Mouse (Mus musculus): Measurements from ENCODE around the gene Hmgn1.
"Not testable (repeated sequence)": the region's sequence is repeated elsewhere in the genome, so short reads cannot be mapped to it uniquely, and the experiment has no call there.

Hmgn1 gene

DNA sequence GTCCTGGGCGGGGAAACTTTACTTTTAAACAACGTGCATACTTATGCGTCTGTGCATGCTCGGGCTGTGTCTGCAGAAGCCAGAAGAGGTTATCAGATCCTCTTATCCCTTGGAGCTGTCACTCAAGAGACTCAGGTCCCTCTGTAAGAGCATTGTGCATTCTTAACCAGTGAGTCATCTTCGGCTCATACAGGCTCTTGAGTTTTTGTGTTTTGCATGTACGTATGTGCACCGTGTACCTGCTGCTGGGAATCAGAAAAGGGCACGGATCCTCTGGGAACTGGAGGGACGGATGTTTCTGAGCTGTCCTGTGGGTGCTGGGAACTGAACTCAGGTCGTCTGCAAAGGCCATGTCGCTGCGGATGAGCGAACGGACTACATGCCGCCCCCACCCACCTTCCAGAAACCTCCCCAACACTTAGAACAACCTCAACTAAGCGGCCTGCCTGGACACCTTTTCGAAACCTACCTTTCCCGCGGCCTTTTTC, 801 bp downstream of the Hmgn1 start:
- no peak for DNase-seq (ENCODE audit: low read depth, low spot score)

DNA sequence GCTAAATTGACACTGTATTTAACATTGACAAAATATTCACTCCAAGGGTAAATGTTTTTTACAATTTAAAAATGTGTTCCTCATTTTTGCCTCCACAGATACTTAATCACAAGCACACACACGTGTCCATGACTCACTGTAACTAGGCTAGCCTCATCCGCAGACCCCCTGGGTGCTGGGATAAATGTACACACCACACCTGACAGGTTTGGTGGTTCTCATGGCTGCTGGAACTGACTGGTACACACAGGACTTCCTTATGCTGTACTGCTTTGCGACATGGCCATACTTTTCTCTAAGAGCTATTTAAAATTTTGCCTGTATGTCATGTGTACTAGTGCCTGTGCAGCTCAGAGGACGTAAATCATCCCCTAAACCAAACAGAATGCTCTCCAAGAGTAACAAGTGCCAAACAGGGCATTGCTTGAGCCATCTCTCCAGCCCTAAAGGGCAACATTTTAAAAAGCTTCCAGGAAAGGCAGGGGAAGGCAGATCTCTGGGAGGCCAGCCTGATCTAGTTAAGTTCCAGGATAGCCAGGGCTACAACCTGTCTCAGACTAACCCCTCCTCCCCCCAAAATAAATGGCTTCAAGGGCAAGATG, 7.4 kb downstream of the Hmgn1 start:
- DNase-seq (ENCODE audit: low read depth, low spot score), result no peak

DNA sequence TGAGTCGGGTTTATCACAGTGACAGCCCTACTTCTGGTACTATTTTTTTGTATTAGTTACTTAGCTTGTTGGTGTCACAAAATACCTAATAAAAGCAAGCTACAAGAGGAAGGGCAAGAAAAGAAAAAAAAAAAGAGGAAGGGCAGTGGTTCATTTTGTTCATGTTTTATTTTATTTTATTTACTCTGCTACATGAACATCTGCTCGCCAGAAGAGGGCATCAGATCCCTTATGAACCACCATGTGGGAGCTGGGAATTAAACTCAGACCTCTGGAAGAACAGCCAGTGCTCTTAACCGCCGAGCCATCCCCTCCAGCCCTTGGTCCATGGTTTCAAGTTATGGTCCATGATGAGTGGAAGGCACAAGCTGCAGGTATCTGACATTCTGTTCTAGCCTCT, 12.8 kb downstream of the Hmgn1 start:
- DNase-seq (ENCODE audit: low read depth, low spot score), result no peak

DNA sequence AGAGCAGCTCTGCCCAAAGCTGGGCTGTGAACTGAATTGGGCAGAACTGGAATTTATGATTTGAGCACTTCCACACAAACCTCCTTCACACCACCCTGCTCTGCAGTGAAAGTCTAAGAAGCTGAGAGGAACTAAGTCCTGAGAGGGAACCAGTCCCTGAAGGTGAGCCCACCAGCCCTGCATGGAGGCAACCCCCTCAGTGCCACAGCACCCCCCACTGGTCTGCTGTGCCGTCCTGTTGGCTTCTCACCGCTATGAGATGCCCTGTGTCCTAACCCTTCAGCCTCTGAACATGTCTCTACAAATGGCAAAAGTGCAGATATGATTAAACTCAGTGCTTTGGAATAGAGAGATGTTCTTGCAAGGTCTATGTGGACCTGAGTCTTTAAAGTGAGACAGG, 14.8 kb downstream of the Hmgn1 start:
- no peak for DNase-seq (ENCODE audit: low read depth, low spot score)

DNA sequence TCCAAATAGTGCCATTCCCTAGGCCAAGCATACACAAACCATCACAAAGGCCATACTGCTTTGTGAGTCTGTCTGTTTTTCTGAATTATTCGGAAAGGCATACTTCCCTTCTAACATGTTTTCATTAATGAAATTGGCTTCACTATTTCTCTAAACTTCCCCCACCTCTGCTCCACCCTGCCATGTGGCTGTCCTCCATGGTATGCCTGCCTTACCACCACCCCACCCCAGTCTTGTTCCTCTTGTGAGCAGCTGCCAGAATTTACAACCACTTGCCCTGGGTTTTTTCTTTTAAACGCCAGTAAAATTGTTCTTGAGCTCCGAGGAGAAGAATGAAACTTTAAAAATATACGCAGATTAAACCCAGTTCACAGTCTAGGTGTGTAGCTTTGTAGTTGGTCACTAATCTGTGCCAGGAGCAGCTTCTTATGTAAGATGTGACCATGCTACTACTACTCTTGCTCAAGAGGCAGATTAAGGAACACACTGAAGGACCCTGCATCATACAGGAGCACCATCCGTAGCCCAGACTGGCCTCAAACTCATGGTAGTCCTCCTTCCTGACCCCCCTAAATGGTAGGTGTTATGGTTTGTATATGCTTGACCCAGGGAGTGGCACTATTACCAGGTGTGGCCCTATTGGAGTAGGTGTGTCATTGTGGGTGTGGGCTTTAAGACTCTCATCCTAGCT, 16.7 kb downstream of the Hmgn1 start:
- no peak for DNase-seq (ENCODE audit: low read depth, low spot score)

DNA sequence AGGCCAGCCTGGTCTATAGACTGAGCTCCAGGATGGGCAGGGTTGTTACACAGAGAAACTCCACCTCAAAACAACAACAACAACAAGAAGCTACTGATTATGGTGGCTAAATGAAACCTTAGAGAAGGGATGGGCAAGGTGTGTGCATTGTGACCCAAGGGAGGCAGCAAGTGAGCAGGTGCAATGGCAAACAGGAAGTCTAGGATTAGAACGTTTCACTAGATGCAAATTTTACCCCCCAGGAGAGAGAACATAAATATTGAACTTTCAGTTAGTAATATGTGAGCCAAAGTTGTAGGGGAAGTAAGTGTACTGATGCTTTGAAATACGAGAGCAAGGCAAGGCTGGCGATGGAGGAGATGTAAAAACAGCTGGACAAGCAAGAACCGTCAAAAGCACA, 17.9 kb downstream of the Hmgn1 start:
- no peak for DNase-seq (ENCODE audit: low read depth, low spot score)

DNA sequence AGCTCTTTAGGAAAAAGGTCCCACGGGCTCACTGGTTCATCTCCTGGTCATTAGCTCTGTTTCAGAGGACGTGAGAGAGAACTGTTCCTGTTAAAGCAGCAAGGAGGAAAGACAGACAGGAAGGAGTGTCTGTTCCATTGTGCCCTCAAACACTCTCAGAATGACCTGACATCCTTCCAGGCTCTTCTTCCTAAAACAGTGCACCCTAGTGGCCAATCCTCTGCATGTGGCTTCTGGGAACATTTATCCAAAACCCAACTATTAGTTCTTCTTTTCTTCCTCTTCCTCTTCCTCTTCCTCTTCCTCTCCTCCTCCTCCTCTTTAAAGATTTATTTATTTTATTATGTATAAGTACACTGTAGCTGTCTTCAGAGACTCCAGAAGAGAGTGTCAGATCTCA, 24.5 kb downstream of the Hmgn1 start:
- no peak for DNase-seq (ENCODE audit: low read depth, low spot score)

DNA sequence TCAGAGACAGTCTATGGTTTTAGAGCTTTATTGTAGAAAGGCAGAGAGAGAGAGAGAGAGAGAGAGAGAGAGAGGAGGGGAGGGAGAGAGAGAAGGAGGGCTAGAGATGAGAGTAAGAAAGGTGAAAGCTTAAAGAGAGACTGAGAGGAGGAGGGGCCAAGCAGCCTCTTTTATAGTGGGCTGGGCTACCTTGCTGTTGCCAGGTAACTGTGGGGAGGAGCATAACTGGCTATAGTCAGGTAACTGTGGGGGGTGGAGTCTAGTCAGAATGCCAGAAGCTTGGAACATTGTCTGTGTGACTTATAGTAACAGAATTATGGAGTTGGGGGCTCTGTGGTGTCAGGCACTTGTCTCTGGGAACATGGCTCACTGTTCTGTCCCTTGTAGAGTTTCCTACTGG, 29.7 kb downstream of the Hmgn1 start:
- not testable (repeated sequence) for DNase-seq (ENCODE audit: low read depth, low spot score)

DNA sequence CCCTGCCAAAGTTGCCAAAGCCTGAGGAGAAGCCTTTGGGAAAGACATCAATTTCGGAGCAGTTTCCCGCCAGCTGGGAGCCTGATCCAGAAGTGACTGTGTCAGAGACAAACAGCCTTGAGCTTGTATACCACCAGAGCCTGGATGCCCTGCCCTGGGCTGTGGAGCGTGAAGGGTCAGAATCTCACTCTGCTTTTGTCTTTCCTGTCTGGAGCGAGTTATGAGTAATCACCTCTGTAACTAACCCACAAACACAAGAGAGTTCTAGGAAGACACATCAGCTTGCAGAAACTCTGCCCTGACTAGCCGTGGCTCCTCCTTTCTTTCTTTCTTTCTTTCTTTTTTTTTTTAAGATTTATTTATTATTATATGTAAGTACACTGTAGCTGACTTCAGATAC, 31.6 kb downstream of the Hmgn1 start:
- no peak for DNase-seq (ENCODE audit: low read depth, low spot score)

DNA sequence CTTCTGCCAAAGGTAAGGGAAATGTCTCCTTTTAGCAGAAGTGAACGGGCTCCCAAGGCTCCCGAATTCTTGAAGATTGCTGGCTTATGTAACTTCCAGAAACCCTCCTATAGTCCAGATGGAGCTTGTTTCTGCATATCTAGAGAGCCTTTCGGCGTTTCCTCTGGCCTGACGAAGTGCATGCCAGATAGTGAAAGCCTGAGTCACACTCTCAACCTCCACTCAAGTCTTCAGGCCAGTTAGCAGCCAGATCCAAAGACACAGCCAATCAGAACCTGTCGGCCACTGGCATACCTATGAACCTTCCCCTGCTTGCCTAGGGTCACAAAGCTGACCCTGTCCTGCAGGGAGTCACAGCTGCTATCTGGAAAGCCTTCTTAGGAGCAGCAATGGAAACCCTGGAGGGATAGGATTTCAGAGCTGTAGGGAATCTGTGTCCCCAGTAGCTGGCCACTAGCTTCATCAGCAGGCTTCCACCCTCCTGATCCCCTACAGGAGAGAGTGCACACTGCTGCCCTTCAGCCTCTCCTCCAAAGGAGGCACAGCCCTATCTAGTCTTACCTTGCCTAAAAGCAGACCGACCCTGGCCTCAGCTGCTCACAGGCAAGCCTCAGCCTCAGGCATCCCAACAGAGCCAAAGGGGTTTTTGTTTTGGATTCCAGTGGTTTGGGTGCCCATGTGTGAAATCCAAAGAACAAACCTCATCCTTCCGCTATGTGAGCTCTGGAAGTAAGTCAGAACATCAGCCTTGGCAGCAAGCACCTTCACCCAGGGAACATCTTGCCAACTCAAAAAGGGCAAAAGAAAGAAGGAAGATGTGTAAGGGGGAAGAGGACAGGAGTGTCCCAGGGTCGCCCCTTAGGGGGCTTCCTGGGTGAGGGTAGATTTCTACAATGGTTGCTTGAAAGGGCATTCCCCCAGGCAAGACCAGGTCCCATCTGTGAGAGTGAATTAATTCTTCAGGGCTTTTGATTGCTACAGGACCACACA, 35.7 kb downstream of the Hmgn1 start:
- peak; percentile 40 for DNase-seq (ENCODE audit: low read depth, low spot score)

DNA sequence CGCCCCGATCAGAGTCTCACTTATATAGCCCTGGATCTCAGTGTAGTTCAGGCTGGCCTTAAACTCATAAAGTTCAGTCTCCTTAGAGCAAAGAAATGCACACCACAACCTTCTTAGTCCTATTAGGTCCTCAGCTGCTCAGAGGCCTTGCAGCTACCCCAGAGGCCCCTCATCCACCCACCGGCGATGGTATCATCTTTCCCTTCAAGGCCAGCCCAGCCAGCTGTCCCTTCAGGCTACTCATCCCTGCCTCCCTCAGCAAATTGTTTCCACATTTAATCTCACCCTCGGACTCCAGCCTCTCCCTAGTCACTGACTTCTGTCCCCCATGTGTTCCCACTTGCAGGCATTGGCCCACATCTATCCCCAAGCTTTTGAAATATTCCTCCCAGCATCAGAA, 39.4 kb downstream of the Hmgn1 start:
- no peak for DNase-seq (ENCODE audit: low read depth, low spot score)

DNA sequence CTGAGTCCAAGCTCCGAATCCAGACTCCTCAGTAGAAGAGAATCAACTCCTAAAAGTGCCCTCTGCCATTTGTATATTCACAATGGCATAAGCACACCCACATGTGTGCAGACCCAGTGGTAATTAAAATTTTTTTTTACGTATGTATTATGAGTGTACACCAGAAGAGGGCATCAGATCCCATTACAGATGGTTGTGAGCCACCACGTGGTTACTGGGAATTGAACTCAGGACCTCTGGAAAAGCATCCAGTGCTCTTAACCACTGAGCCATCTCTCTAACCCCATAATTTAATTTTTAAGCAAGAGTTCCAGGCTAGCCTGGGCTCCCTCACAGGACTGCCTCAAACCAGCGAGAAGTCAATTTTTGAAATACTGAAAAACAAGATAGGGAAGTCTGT, 40.1 kb downstream of the Hmgn1 start:
- no peak for DNase-seq (ENCODE audit: low read depth, low spot score)

DNA sequence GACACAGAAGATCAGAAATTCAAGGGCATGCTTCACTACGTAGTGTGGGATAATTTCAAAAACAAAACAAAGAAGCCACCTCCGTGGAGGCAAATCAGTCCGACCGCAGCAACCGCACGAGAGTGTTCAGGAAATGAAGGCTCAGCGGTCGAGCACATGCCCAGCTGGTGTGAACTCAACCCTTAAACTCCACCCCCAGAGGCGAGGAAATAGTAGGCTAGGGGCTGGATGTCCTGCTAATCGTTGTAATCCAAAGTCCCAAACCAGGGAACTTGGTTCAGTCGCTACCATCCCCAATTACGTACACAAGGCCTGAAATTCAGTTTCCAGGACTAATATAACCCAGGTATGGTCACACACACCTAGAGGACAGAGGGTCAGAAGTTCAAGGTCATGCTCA, 40.5 kb downstream of the Hmgn1 start:
- no peak for DNase-seq (ENCODE audit: low read depth, low spot score)

DNA sequence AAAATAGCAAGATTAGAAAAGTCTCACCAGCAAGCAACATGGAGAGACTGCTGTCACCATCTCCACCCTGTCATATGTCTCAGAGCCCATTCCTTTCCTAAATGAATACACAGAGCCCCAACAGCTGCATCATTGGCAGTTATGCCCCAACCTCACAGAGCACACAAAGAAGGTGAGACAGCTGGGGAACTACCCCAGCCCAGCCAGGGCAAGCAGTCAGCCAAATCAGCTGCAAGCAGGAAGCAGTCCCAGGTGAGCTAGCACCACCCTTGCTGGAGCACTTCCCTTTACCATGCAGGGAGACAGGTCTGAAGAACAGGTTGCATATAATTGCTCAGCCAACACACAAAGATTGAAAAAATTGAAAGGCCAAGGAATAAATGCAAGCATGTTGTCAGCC, 41.9 kb downstream of the Hmgn1 start:
- no peak for DNase-seq (ENCODE audit: low read depth, low spot score)

DNA sequence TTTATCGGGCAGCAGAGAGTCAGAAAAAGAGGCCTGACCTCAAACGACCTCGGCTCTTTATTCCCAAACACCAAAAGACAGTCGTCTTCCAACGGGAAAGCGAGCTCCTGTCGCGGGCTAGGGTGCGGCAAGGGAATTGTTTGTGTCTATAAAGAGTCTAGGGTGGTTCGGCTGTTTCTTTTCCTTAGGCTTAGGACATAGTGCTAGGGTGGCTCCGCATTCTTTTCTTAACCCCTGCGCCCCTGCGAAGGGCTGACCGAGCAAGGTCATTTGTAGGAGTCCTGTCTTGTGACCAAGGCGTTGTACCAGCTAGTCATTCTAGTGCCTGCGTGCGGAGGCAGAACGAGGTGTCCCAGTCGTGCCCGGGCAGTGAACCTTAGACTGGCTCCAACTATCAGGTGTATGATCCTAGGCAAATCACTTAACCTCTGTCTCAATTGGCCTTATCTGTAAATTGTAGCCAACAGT, 44.3 kb downstream of the Hmgn1 start:
- DNase-seq (ENCODE audit: low read depth, low spot score), result no peak

DNA sequence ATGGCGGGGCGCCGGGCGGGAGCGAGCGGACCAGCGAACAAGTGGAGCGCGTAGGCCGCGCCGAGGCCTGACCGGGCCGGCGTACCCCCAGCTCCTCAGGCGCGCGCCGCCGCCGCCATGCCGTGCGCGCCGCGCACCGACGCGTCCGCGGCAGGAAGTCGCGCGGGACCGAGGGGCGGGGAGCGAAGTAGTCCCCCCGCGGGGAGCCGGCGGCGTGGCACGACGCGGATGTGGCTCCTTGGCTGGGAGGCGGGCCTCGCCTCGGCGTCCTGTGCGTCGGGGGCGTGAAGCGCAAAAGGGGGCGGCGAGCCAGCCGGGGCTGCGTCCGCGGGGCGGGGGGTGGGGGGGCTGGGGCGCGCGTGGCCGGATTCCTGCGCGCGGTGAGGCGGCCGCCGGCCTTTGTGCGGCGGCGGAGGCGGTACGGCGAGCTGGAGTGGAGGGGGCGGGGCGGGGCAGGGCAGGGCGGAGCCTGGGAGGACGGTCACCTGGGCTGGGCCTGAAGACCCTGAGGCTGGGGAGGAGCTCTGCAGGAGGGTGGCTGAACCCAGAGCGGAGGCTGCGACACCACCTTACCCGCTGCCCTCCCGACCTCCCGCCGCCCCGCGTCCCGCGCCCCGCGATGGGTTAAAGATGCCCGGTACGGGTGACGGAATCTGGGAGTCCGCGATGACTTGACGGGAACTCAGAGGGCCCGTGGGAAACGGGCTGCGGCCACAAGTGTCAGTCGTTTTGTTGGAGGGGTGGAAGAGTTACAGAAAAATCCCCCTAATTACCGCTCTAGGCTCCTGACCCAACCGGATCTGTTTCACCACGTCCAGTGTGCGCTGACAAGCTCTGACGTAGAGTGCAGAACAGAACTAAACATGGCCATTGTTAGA, 45.0 kb downstream of the Hmgn1 start, which contains the start of gene Brwd1:
TSS of gene Brwd1 (minus strand) at position 226 of the 878 bp plus-strand sequence.
- peak; percentile 83 for DNase-seq (ENCODE audit: low read depth, low spot score)

DNA sequence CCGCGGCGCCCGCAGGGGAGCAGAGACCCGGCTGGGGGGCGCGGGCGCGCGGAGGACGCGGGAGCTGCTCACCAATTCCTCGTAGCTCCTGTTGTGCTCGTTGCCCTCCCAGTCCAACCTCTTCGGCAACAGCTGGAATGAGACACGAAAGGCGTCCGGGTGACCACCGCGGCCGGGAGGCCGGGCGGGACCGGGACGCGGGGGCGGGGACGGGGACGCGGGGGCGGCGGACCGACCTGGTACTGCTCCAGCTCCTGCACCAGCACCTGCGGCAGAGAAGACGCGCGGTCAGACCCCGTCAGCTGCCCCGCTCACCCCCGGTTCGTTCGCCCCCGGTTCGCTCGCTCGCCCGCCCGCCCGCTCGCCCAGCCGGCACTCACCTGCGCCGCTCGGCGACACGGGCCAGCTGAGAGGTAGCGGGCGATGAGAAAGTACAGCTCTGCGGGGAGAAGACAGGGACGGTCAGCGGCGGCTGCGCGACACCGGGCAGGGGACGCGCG, 45.7 kb downstream of the Hmgn1 start:
- no peak for DNase-seq (ENCODE audit: low read depth, low spot score)

DNA sequence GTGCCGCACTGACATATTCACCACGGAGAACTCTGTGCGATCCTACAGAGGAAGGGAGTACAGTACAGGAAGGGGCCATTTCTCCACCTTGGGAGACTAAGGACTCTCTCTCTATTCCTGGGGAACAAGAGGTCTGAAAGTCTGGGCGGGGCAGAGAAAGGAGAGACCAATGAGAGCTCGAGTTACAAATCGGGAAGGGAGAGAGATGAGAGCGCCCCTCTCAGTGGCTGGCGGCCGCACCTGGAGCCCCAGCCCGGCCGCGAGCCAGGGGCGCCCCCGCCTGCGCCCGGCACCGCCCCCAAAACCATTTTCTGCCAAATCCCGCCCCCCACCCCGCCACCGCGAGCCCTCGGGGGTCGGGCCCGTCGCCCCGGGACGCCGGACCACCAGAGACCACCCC, 46.2 kb downstream of the Hmgn1 start:
- DNase-seq (ENCODE audit: low read depth, low spot score), result peak; percentile 67

DNA sequence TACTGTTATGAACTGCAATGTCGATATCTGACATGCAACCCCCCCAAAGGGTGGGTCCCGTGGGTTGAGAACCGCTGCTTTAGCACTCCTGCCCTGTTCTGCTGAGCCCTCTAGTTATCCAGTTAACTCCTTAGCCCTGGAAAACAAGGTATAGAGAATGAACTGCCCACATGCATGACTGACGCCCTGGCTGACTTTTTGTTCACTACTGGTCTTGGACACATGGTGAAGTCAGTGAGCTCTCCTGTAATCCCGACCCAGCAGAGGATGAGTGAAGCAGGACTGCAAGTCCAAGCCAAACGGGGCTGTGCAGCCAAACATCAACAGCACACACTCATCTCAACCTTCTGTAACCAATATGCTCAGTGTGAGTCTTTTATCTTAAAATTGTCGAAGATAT, 47.0 kb downstream of the Hmgn1 start:
- DNase-seq (ENCODE audit: low read depth, low spot score), result no peak
